Mouse (Mus musculus): ENCODE measurements around the gene Syngap1.

DNA sequence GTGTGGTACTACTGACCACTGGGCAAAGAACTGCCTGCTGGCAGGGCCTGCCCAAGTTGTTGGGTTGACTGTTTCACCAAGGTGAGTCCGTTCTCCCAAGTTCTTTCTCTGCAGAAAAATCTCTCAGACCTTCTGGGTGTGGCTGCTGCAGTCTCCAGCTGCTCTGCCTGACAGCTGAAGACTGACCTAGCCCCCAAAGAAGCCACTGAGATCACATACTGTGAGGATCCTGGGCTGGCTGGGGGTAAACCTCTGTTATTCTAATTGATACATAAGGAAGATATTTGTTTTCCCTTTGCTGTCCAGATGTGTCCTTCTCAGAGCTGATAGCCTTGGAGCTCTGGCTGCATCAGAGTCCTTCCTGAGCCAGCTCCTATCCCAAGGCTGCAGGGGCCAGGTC lies 25.8 kb upstream of the Syngap1 start:
- TF ChIP-seq POLR2A (IDR thresholded peaks at IDR 0.05; ENCODE audit: borderline replicate concordance, control insufficient read depth, low read depth, low read length) (no peak), CTCF (IDR thresholded peaks at IDR 0.05; ENCODE audit: control insufficient read depth, insufficient read depth, low read length) (no peak)
